Mouse (Mus musculus) midbrain, embryonic 15.5 days (tissue): ENCODE measurements at regions not wholly inside any gene's neighbourhood (a gene's known extent, or its start where the extent isn't known, plus 50 kb on each side); places are given as distances from the start of the nearest gene placed in this dataset.
A peak's percentile ranks its signal among the peaks of the same experiment; 100 is the strongest.

Experiments
- ATAC-seq: fragments of 200-750 bp; cut with Nextera tagmentation; replicated peaks from 2 replicates; pipeline ENCODE4 v1.8.0; 2017; ENCODE audit warnings: moderate TSS enrichment
- H3K27ac ChIP-seq: fragments of 300-500 bp; sonication (generic); 2 replicates; pipeline ENCODE4 v1.5.1; 2015; ENCODE audit warnings: mild to moderate bottlenecking, inconsistent platforms
- H3K27me3 ChIP-seq: fragments of 300-500 bp; sonication (generic); replicated peaks from 2 replicates; pipeline ENCODE4 v1.6.1; 2015; ENCODE audit warnings: inconsistent platforms
- H3K36me3 ChIP-seq: fragments of 300-500 bp; sonication (generic); replicated peaks from 2 replicates; pipeline ENCODE4 v1.6.1; 2015; ENCODE audit warnings: inconsistent platforms
- H3K4me1 ChIP-seq: fragments of 300-500 bp; sonication (generic); 2 replicates; pipeline ENCODE4 v1.6.1; 2015; ENCODE audit warnings: inconsistent platforms
- H3K4me2 ChIP-seq: fragments of 300-500 bp; sonication (generic); 2 replicates; pipeline ENCODE4 v1.6.1; 2015; ENCODE audit warnings: inconsistent platforms, mild to moderate bottlenecking, moderate library complexity
- H3K4me3 ChIP-seq: fragments of 300-500 bp; sonication (generic); 2 replicates; pipeline ENCODE4 v1.5.1; 2015; ENCODE audit warnings: mild to moderate bottlenecking, inconsistent platforms
- H3K9ac ChIP-seq: fragments of 300-500 bp; sonication (generic); 2 replicates; pipeline ENCODE4 v1.6.1; 2015; ENCODE audit warnings: mild to moderate bottlenecking, inconsistent platforms
- H3K9me3 ChIP-seq: fragments of 300-500 bp; sonication (generic); 2 replicates; pipeline ENCODE4 v1.6.1; 2016; ENCODE audit warnings: inconsistent platforms
- WGBS: fragments of 180-500 bp; shearing (Covaris S2); methylation state at CpG from one replicate; pipeline ENCODE4 v1.1.7; 2015; ENCODE audit warnings: mixed read lengths; 5-methylcytosine and 5-hydroxymethylcytosine counted together

DNA sequence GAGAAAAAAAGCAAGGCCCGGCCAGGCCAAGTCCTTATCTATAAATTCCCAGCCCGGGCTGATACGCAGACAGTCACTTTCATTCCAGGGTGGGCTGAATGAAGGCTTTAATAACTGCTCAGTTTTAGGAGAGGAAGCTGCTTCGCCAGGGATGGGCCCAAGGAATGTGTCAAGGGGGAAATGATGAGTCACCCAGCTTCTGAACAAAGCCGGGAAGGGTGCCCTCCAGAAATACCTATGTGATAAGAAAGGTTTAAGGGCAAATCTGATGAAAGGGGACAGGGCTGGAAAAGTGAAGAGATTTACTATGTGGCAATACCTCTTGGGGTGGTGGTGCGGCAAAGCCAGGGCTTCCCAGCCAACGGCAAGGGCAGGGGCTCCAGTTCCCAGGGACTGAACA lies 145.6 kb downstream of the Samd5 start:
- Histone ChIP-seq H3K4me2 (no peak overlapping the region), H3K27ac (no peak overlapping the region), H3K36me3 (no peaks in the 10 kb centered on the region), H3K9ac (no peak overlapping the region), H3K4me3 (no peak overlapping the region), H3K27me3 (no peaks in the 10 kb centered on the region), H3K4me1 (peaks cover 14% of the 10 kb centered on the region), H3K9me3 (no peaks in the 10 kb centered on the region)
- WGBS, result 56% methylated on average over 7 of the region's 7 CpGs
- no peak for ATAC-seq

GRCm38 (mm10) chr10:9528066-9528465 lies 146.9 kb downstream of the Samd5 start:
- WGBS, result 79% methylated on average over 4 of the region's 4 CpGs
- Histone ChIP-seq H3K27ac (no peak overlapping the region), H3K36me3 (no peaks in the 10 kb centered on the region), H3K27me3 (no peaks in the 10 kb centered on the region), H3K9ac (no peak overlapping the region), H3K4me1 (peaks cover 5% of the 10 kb centered on the region; the same call in 1 of the 2 replicates), H3K4me2 (no peak overlapping the region), H3K9me3 (no peaks in the 10 kb centered on the region), H3K4me3 (no peak overlapping the region)
- ATAC-seq, result no peak

GRCm38 (mm10) chr10:9509764-9510390 lies 165.1 kb downstream of the Samd5 start:
- ATAC-seq, result peak; percentile 89
- Histone ChIP-seq H3K4me3 (no peak overlapping the region), H3K9ac (no peak overlapping the region), H3K27me3 (no peaks in the 10 kb centered on the region), H3K4me1 (peaks cover 21% of the 10 kb centered on the region), H3K9me3 (no peaks in the 10 kb centered on the region), H3K27ac (peak overlapping the region; percentile 76), H3K4me2 (peak overlapping the region; percentile 33), H3K36me3 (no peaks in the 10 kb centered on the region)
- 23% methylated on average over 12 of the region's 12 CpGs for WGBS

GRCm38 (mm10) chr10:9509092-9509671 lies 165.8 kb downstream of the Samd5 start:
- Histone ChIP-seq H3K4me3 (no peak overlapping the region), H3K27ac (peak overlapping the region; percentile 76), H3K27me3 (no peaks in the 10 kb centered on the region), H3K9ac (no peak overlapping the region), H3K36me3 (no peaks in the 10 kb centered on the region), H3K9me3 (no peaks in the 10 kb centered on the region), H3K4me1 (peaks cover 21% of the 10 kb centered on the region), H3K4me2 (peak overlapping the region; percentile 33)
- WGBS, result 40% methylated on average over 17 of the region's 17 CpGs
- ATAC-seq, result peak; percentile 64

GRCm38 (mm10) chr10:9503569-9504493 lies 171.2 kb downstream of the Samd5 start:
- no peak overlapping the region for H3K27ac ChIP-seq
- WGBS, result 58% methylated on average over 11 of the region's 11 CpGs

GRCm38 (mm10) chr10:9498550-9498949 lies 176.5 kb downstream of the Samd5 start:
- H3K4me1 ChIP-seq, result peaks cover 12% of the 10 kb centered on the region
- no peak overlapping the region for H3K4me2 ChIP-seq
- no peak overlapping the region for H3K4me3 ChIP-seq
- peak overlapping the region; percentile 42; the same call in 1 of the 2 replicates for H3K27ac ChIP-seq
- 21% methylated on average over 3 of the region's 3 CpGs for WGBS
- H3K9ac ChIP-seq, result no peak overlapping the region
- ATAC-seq, result peak; percentile 52; the same call in 1 of the 2 replicates
- no peaks in the 10 kb centered on the region for H3K9me3 ChIP-seq
- H3K36me3 ChIP-seq, result no peaks in the 10 kb centered on the region
- H3K27me3 ChIP-seq, result no peaks in the 10 kb centered on the region

More at GRCm38 (mm10) chr10:9503569-9504493, 171.2 kb downstream of the Samd5 start:
- Histone ChIP-seq H3K9ac (no peak overlapping the region), H3K9me3 (no peaks in the 10 kb centered on the region), H3K4me3 (no peak overlapping the region), H3K4me2 (no peak overlapping the region), H3K27me3 (no peaks in the 10 kb centered on the region), H3K36me3 (no peaks in the 10 kb centered on the region), H3K4me1 (peaks cover 3% of the 10 kb centered on the region)
- ATAC-seq, result no peak

DNA sequence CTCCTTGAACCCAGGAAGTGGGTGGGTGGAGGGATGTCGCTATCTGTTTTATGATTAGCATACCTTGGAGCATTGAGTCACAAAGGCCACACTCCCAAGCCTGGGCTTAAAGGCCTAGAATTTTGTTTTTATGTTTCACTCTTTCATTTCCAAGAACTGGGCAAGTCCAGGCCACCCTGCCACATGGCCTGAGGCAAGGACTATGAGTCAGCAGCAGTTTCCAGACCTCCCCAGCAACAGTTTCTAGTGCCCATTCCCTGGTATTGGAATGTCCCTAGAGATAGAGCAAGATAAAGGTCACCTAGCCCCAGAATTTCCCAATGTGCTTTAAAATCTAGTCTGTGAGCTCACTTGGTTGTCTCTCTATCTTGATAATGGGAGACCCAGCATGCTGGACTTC lies 178.0 kb downstream of the Samd5 start:
- Histone ChIP-seq H3K9ac (no peak overlapping the region), H3K27me3 (no peaks in the 10 kb centered on the region), H3K27ac (no peak overlapping the region), H3K4me2 (no peak overlapping the region), H3K4me1 (peaks cover 12% of the 10 kb centered on the region), H3K36me3 (no peaks in the 10 kb centered on the region), H3K4me3 (no peak overlapping the region), H3K9me3 (no peaks in the 10 kb centered on the region)
- ATAC-seq, result no peak
- 96% methylated on average over 1 of the region's 1 CpGs for WGBS

DNA sequence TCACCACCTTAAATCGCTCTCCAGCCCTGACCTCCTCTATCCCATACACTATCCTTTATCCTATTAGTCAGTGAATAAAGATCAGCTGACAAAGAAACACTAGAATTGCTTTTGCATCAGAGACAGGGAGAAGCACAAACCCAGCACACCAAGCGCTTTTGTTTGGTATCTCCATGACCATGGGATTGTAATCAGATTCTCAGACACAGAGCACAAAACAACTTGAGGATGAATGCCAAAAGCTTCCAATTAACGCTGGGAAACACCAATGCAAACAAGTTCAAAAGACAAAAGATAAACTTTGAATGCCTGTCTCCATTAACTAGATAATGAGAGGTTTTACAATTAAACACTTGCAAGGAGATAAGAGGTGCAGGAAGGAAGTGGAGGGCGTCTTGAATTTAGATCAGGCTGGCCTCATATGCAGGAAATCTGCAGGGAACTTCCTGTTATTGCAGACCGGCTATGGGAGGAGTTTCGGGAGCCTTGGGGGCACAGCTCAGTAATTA lies 179.8 kb downstream of the Samd5 start:
- no peaks in the 10 kb centered on the region for H3K27me3 ChIP-seq
- 12% methylated on average over 6 of the region's 6 CpGs for WGBS
- no peaks in the 10 kb centered on the region for H3K36me3 ChIP-seq
- ATAC-seq, result no peak; the same call in 1 of the 2 replicates
- peaks cover 18% of the 10 kb centered on the region for H3K4me1 ChIP-seq
- H3K9ac ChIP-seq, result no peak overlapping the region
- H3K27ac ChIP-seq, result no peak overlapping the region
- no peak overlapping the region for H3K4me3 ChIP-seq
- H3K9me3 ChIP-seq, result no peaks in the 10 kb centered on the region
- no peak overlapping the region for H3K4me2 ChIP-seq

DNA sequence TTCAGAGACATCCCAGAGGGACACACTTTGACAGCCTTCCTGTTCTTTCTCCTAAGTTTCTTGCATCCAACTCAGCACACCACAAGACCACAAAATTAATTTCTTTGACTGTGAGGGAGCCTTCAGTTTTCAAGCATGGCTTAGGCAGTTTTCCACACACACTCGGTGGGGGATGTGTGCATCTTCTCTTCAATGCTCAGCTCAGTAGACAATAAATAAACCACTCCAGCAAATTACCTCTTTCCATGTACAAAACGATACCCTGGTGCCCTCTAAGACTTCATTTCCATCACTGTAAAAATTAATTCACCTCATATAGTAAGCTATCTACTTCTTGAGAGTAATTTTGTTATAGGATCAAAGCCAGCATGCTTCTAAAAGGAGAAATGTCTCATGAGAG lies 184.6 kb downstream of the Samd5 start:
- H3K27ac ChIP-seq, result no peak overlapping the region
- no peaks in the 10 kb centered on the region for H3K27me3 ChIP-seq
- no peaks in the 10 kb centered on the region for H3K36me3 ChIP-seq
- H3K4me1 ChIP-seq, result peaks cover 12% of the 10 kb centered on the region
- no peak overlapping the region for H3K4me3 ChIP-seq
- no peaks in the 10 kb centered on the region for H3K9me3 ChIP-seq
- no peak overlapping the region for H3K9ac ChIP-seq
- H3K4me2 ChIP-seq, result no peak overlapping the region
- 75% methylated on average over 2 of the region's 2 CpGs for WGBS
- no peak for ATAC-seq

DNA sequence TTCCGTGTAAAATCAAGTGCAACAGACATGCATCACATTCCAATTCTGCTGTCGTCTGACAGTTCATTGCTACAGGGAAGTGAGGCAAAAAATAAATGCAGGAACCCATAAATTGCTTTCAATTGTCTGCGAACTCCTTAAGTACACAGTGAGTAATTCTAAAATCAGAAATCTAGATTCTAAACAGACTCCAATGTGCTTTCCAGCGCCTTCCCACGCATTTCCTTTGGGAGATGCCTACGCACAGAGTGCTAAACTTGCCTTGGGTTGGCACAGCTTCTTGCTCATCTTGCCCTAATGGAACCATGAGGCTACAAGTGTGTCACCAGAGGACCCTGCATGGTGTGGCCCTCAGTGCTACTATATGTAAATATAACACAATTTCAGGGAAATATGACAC lies 212.6 kb downstream of the Samd5 start:
- Histone ChIP-seq H3K36me3 (no peaks in the 10 kb centered on the region), H3K9me3 (no peaks in the 10 kb centered on the region), H3K4me1 (peaks cover 9% of the 10 kb centered on the region; the same call in 1 of the 2 replicates), H3K4me2 (no peak overlapping the region), H3K9ac (no peak overlapping the region), H3K27me3 (no peaks in the 10 kb centered on the region), H3K27ac (no peak overlapping the region; the same call in 1 of the 2 replicates), H3K4me3 (no peak overlapping the region)
- ATAC-seq, result no peak
- WGBS, result 81% methylated on average over 6 of the region's 6 CpGs

- no peak for ATAC-seq
- H3K27me3 ChIP-seq, result no peaks in the 10 kb centered on the region
- no peaks in the 10 kb centered on the region for H3K36me3 ChIP-seq
- 86% methylated on average over 6 of the region's 6 CpGs for WGBS
- H3K4me1 ChIP-seq, result peaks cover 9% of the 10 kb centered on the region; the same call in 1 of the 2 replicates
- H3K27ac ChIP-seq, result no peak overlapping the region
- no peak overlapping the region for H3K4me3 ChIP-seq
- H3K9me3 ChIP-seq, result no peaks in the 10 kb centered on the region
- no peak overlapping the region for H3K4me2 ChIP-seq
- H3K9ac ChIP-seq, result no peak overlapping the region
These were observed 215.9 kb downstream of the Samd5 start for GRCm38 (mm10) chr10:9459145-9459544.

GRCm38 (mm10) chr10:9458466-9458865 lies 216.5 kb downstream of the Samd5 start:
- WGBS, result 81% methylated on average over 2 of the region's 2 CpGs
- no peaks in the 10 kb centered on the region for H3K9me3 ChIP-seq
- ATAC-seq, result no peak
- H3K36me3 ChIP-seq, result no peaks in the 10 kb centered on the region
- no peak overlapping the region for H3K4me2 ChIP-seq
- no peak overlapping the region for H3K27ac ChIP-seq
- H3K4me3 ChIP-seq, result no peak overlapping the region
- peaks cover 9% of the 10 kb centered on the region; the same call in 1 of the 2 replicates for H3K4me1 ChIP-seq
- no peaks in the 10 kb centered on the region for H3K27me3 ChIP-seq
- H3K9ac ChIP-seq, result no peak overlapping the region
